Mouse (Mus musculus) thymus, postnatal 4 days (tissue): ENCODE measurements around the gene Ngdn.
A peak's percentile ranks its signal among the peaks of the same experiment; 100 is the strongest.
"Not testable (repeated sequence)": the region's sequence is repeated elsewhere in the genome, so short reads cannot be mapped to it uniquely, and the experiment has no call there.

ENCODE experiments used
- DNase-seq: peaks from one replicate; pipeline ENCODE4 v3.0.0; 2021

The Ngdn gene

DNA sequence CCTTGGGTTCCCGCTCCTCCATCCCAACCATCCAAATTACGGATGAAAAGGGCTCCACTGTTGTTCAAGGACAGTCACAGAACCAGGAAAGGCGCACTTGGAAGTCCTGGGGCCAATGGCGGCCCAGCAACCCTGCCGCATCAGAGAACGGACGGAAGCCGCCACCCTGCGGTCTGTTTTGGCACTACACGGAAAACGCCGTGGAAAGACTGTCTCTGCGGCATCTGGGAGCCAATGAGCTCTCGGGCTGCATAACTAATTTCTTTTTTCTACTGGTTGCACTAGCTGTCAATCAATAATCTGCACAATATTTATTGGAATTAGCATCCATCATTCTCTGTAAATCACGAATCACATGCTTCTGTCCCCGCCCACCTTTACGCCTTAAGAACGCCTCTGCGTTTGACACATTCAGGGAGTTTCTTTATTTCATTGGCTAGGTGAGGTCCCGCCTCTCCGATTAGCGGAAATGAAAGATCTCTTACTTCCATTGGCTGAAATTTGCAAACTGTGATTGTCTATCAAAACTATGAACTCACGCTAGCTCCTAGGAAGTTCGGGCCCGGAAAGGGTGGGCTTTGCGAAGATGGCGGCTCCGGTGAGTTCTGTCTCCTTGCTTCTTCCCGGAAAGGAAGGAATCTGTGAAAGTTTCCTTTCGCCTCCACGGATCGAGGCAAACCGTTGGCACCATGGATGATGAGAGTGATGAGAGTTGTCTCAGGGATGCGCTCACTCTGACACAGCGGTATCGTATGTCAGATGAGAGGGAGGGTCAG, at the start of gene Ngdn:
Gene Ngdn (plus strand): TSS at position 464 of the 776 bp plus-strand sequence.
- peak; percentile 98 for DNase-seq

DNA sequence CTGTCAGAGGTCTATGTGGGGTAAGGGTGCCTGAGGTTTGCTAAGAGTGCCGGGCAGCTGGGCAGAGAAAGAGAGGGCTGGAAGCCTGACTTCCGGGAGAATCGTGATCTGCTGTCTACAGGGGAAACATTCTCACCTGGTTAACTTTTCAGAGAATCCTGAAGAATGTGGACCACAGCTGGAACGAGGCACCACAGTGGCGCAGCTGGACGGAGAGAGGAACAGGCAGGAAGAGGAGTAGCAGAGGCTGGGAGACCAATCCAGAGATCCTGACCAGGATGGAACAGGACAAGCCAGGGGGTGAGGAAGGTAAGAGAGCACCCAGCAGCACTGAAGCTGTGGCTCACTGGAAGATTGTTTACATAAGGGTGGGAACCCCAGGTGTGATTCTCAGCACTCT, 49.6 kb upstream of the Ngdn start:
- DNase-seq = no peak

DNA sequence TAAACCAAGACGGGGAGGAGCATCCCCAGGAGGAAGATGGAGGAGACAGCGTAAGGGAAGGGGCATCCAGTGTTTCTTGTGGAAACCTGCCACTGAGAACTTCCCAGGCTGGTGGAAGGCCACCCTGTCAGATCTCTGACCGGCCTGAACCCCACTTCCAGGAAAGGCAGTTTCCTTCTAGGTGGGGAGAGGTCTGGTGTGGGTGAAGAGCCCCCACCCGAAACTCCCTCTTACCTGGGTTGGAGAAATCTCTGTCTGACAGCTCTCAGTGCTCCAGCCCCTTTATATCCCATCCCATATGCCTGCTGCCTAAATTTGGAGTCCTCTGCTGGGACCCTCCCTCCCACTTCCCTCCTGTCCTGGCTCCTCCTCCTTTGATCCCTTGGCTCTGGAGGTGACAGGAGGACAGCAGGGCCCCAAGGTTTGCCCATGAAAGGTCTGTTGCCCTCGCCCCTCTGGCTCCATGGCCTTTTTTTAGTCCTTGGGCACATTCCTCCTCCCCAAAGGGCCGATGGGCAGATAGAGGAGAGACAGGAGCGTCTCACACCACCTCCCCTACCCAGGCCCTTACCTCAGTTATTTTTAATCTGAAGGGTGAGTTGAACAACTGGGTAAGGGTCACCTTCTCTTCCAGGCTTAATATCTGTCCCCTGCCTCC, 48.8 kb upstream of the Ngdn start, which contains the start of gene Myh6:
Gene Myh6 (minus strand): TSS at position 608 of the 658 bp plus-strand sequence.
- DNase-seq = no peak

DNA sequence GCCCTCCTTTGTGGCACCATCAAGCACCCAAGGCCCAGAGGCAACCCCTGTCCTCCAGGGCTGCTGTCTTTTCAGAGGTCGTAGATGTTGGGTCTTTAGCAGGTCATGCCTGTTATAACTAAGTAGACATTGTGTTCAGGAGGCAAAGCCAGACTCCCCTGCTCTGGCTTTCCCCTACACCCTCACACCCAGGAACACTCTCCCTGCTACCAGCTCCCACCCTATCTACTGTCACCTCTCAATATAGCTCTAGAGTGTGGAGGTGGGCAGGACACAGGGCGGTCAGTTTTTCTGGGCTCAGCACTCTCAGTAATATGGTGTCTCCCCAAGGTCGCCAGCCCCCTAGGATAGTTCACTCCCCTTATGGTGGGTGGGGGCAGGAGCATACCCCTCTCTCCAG, 47.4 kb upstream of the Ngdn start:
- no peak for DNase-seq

DNA sequence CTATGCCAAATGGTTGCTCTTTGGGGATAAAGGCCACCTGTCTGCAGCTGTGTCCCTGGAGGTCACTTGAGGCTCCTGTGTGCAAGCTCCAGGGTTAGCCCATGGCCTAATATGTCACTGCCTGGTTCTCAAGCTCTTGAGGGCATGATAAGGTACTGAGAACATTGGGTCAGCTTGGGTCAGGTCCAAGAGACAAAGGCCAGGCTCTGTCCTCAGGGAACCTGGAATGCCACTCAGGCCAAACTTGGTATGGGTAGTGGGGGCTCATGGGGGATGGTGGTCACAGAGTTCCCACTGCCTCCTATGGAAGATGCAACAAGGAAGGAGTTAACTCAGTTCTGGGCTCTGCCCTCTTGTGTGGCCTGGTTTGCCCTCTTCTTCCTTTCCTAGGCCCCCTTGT, 46.9 kb upstream of the Ngdn start:
- DNase-seq = no peak

DNA sequence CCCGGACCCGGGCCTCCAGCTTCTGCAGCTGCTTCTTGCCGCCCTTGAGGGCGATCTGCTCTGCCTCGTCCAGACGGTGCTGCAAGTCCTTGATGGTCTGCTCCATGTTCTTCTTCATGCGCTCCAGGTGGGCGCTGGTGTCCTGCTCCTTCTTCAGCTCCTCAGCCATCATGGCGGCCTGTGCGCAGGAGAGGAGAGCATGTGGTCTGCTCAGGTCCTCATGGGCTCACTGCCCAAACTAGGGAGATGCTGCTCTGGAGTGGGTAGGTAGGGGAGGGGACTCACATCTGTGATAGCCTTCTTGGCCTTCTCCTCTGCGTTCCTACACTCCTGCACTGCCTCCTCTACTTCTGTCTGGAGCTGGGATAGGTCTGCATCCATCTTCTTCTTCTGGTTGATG, 42.5 kb upstream of the Ngdn start:
- DNase-seq = not testable (repeated sequence)

DNA sequence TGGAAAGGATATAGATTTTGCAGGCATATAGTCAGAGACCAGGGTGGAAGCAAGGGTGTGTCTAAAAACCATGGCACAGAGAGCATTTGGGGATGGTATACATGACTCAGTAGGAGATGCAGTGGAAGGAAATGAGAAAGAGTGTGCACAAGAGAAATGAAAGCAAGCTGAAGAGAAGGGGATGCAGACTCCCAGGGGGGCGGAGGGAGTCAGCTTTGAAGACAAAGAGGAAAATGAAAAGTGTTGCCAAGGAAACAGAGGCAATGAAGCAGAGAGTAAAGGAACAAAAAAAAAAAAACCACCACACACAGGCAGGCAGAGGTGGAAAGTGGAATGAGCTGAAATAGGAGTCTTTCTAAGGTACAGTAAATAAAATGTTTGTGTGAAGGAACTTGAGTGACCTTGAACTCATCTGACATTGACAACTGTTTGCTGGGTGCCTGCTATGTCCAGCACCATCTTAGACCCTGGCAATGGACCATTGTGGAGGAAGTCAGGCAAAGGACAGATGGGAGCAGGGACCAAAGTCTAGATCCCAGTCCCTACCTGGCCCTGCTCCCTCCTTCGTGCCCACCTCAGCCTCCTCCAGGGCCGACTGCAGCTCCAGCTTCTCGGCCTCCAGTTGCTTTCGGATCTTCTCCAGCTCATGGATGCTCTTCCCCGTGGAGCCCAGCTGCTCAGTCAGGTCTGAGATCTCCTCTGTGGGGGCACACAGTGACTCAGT, 41.0 kb upstream of the Ngdn start:
- DNase-seq = no peak

DNA sequence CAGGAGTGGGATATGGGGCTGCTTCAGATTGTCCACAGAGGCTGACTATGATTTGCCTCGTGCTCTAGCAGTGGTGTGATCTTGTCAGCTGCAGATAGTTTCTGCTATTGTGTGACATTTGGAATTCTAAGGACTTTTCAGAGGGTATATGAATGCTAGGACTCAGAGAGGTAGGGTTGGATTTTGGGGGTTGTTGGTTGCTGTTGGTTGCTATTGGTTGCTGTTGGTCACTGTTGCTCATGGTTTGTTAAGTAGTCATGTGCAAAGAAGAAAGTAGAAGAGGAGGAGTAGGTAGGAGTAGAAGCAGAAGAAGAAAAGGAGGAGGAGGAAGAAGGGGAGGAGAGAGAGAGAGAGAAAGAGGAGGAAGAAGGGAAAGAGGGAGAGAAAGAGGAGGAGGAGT, 38.6 kb upstream of the Ngdn start, which contains the start of gene Gm17428:
Gene Gm17428 (plus strand): TSS at position 301 of the 400 bp plus-strand sequence.
- DNase-seq = no peak

DNA sequence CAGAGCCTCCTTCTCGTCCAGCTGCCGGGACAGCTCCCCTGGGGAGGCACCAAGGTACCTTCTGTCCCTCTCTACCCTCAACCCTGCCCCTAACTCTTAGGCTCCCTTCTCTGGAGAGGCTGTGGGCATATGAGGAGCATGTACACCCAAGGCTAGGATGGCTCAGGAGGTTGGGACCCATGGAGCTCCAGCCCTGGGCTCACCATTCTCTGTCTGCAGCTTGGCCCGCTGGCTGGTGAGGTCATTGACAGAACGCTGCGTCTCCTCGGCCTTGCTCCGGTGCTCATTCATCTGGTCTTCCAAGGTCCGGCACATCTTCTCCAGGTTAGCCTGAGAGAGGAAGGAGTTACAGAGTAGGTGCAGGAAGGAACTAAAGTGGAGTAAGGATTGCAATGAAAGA, 36.6 kb upstream of the Ngdn start:
- DNase-seq = no peak

DNA sequence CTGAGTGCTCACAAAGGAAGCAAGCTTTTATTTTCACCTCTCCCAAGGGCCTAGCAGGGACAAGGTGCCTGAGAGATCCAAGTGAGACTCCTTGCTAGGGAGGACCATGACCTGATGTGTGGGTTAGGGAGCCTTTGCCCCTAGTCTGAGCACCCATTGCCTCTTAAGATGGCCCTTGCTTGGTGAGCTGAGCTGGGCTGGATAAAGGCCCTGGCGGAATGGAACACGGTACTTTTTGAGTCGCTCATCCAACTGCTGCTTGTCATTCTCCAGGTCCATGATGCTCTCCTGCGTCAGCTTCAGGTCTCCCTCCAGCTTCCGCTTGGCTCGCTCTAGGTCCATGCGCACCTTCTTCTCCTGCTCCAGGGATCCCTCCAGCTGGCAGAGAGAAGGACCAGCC, 33.3 kb upstream of the Ngdn start:
- DNase-seq = no peak

DNA sequence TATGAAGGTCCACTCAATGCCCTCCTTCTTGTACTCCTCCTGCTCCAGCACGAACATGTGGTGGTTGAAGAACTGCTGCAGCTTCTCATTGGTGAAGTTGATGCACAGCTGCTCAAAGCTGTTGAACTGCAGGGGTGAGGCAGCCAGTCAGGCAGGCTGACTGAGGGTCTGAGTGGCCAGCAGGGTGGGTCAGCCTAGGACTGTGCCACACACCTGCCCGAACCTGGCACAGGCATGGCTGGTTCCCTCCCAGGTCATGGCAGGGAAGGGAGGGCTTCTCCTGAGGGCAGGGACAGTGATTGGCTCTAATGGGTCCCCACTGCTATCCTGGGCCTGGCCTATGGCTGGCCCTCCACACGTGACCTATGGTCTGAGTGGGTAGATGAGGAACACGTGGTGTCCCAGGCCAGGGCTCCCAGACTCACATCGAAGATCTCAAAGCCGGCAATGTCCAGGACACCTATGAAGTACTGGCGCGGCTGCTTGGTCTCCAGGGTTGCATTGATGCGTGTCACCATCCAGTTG, 26.8 kb upstream of the Ngdn start:
- DNase-seq = not testable (repeated sequence)

DNA sequence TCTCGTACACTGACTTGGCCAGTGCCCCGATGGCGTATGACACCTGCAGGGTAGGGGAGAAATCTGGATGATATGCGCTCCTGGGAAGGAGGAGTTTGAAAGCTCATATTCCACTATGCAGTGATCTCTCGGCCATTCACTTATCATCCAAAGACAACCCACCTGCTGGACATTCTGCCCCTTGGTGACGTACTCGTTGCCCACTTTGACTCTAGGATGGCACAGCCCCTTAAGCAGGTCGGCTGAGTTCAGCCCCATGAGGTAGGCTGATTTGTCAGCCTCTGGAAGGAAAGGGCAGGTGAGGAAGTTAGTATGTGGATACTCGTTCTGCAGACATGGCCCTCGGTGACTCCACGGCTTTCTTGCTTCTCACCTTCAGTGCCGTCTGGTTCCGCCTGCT, 26.4 kb upstream of the Ngdn start:
- DNase-seq = no peak

DNA sequence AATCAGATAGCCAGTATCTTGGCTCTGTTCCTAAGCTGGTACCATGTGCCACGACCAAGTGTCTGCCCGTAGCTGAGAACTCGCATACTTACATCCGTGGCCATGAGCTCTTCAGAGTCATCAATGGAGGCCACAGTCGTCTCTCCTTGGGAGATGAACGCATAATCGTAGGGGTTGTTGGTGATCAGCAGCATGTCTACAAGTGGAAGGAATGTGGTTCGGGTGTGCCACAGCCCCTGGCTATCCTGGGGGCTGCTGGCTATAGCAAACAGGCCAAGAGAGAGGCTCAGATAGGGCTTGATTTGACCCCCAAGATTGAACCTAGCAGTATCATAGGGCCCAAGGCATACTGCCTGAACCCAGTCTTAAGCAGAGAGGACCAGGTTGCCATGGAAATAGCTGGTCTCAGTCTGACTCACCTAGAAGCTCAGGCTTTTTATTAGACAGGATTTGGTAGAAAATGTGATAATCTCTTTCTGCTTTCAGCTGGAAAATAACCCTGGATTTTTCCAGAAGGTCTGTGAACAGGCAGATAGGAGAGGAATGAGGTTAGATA, 25.3 kb upstream of the Ngdn start:
- no peak for DNase-seq

DNA sequence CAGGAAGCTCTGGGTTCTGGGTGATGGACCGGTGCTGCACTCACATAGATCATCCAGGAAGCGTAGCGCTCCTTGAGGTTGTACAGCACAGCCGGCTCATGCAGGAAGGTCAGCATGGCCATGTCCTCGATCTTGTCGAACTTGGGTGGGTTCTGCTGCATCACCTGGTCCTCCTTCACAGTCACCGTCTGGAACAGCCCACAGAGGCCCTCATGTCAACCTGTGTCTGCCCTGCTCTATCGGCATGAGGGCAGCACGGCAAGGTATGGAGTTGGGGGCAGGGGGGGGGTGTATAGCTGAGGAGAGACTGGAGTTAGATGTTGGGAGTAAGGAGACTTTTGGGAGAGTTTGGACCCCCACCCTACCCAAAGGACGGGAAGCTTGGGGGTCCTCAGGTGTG, 23.1 kb upstream of the Ngdn start:
- DNase-seq = no peak

DNA sequence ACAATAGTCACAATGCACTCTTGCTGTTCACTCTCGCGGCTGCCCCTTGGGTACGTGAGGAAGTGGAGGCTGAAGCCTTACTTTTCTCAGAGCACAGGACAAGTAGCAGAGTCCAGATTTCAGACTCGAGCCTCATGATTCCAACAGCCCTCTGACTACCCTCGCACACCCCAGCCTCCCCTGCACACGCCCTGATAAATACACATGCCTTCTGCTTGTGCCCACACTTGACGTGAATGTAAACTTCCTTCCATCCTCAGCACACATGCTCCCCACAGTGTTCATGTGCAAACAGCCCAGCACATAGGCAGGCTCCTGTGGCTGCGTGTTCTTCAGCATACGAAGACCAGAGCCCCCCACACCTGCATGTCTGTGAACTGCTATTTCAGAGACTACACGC, 21.6 kb upstream of the Ngdn start:
- DNase-seq = no peak

DNA sequence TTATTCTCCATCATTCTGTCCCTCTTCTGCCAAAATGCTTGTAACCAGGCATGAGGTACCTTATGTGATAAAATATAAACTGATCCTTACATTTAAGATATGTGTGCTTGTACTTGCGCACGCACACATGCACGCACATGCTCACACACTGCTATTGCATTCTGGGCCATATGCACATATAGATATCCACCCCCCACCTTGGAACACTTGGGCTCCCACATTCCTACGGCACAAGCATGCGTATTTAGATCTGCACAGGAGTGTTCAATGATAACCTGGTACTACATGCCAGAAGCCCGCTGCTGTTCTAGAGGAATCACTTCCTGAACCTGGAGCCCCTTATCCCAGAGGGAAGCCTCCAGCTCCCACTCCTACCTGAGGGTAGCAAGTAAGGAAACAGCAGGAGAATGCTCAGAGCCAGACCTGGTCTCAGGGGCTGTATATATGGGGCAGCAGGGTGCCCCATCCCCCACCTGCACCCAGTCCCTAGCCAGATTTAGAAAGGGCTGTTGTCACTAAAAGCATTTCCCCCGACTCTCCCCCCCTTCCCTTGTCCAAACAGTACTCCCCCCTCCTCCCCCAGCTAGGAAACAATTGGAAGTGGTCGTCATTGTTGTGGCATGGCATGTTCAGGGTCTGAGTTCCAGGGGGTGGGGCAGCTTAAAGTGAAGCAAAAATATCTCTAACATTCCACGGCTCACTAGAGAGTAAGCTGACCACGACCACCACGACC, 21.0 kb upstream of the Ngdn start, which contains the start of gene Myh7:
Gene Myh7 (minus strand): TSS at position 491 of the 733 bp plus-strand sequence.
- DNase-seq = no peak

DNA sequence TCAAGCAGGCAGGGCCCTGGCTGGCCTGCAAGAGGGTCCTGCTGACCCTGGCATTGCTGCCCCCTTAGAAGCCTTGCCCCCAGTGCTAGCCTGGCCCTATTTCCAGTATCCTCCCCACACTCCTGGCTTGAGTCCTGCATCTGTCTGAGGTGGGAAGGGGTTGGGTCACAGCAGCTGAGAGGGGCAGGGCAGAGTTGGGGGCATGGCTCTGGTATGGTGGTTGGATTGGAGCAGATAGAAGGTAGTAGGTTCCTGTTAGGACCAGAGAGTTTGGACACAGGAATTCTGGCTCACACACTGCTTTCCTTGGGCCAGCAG, 20.4 kb upstream of the Ngdn start:
- no peak for DNase-seq

DNA sequence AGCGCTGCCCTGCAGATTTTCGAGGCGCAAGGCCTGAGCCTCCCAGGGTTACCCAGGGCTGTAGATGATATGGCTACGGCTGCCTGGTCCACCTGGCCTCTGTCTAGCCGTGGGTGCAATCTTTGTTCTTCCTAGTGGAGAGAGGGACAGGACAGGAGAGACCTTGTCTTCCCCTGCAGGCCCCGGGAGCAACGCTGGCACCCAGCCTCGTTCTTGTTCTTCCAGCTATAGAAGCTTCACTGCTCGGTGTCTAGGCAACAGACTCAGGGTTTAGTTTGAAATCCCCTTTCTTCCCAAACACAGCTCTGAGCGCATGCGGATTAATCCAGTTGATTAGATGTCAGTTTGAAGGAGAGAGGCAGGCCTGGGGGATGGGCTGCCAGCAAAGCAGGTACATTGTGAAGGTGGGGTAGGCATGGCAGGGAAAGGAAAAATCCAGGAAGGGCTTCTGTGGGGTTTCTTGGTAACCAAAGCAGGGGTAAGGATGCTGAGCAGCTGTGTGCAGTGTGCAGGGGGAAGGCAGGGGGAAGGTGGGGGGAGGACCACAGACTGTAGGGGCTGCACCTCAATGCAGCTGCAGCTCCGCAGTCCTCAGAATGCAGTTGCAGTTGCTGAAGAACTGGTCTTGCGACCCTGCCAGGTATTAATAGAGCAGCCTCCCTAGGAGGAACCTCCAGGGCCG, 19.7 kb upstream of the Ngdn start:
- no peak for DNase-seq

DNA sequence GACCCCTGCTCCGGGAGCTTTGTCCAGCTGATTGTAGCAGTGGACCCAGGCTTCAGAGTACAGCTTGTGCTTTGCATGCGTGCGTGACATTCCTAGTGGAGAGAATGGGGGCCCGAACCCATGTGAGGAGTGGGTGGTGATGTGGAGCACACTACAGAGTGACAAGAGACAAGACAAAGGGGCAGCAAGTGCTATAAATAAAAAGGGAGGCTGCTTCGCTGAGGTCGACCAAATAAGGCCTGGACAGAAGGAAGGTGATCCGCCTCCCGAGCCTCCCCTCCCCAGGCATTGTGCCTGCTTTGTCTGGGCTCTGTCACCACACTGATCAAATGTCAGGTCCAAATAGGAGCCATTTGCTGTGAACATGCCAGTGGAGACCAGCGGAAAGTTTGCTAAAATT, 18.5 kb upstream of the Ngdn start:
- DNase-seq = no peak

DNA sequence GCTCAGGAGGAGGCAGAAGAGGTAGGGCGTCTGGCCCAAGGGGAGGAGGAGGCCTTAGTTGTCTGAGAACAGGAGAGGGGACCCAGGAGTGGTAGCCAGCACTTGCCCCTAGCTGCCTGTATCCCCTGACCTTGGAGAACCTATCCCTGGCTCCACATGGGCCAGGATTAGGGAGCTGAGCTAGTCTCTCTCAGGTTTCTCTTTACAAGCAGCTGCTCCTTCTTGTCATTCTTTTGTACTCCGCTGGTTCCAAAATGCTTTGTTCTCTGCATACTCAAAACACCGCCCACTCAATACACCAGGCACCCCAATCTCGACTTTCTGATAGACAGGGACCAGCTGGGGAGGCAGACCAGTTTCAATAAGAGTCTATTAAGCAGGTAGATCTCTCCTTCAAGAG, 18.0 kb upstream of the Ngdn start:
- no peak for DNase-seq

DNA sequence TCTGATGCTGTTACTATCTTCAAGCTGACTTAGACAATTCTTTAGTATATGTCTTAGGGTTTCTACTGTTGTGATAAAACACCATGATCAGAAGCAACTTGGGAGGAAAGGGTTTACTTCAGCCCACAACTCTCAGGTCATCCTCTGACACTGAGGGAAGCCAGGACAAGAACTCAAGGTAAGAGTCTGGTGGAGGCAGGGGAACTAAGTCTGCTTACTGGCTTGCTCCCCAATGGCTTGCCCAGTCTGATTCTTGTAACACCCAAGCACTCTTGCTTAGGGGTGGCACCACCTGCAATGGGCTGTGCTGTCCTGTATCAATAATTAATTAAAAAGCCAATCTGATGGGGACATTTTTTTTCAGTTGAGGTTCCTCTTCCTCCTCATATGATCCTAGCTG, 16.6 kb upstream of the Ngdn start:
- no peak for DNase-seq

DNA sequence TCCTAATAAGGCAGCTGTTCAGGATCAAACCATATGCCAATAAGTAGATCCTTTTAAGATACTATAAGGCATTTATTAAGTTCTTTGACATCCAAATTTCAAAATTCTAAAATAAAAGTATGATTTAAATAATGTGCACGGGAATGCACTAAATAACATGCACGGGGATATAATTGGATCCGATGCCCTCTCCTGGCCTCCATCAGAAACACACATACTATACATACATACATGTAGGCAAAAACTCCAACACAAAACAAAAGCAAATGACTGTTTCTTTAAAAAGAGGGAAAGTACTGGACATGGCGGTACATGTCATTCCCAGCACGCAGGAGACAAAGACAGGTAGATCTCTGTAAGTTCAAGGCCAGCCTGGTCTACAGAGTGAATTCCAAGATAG, 15.4 kb upstream of the Ngdn start:
- DNase-seq = not testable (repeated sequence)
